Mouse (Mus musculus) gastrocnemius, adult 2 months (tissue): ENCODE results near the gene Cblc. TPM values are rescaled to one million over a fixed set of nuclear protein-coding genes. Genes with fewer than 3 reads are reported as not detected.

Source experiments
- DNase-seq: peaks from one replicate; pipeline ENCODE4 v3.0.0; 2022
- H3K27ac ChIP-seq: fragments of 200-600 bp; 2 replicates; pipeline ENCODE4 v1.8.1; 2022; ENCODE audit warnings: mild to moderate bottlenecking
- H3K4me3 ChIP-seq: fragments of 200-600 bp; 2 replicates; pipeline ENCODE4 v1.8.1; 2022; ENCODE audit warnings: mild to moderate bottlenecking, moderate library complexity
- CTCF ChIP-seq: fragments of 200-600 bp; IDR thresholded peaks from 2 replicates; pipeline ENCODE4 v1.8.1; 2022; ENCODE audit warnings: antibody characterized with exemption, mild to moderate bottlenecking, moderate library complexity
- intact Hi-C: fragments of 180-260 bp; cut with DNase I; formaldehyde crosslinking; loops from one replicate; pipeline ENCODE4 v1.15.1; 2025
- total RNA-seq, 2 experiments: library from RNA; stranded (reverse); gene quantifications; 2 replicates each; pipeline ENCODE4 v1.2.3; 2021

Gene Cblc
- total RNA-seq, 2 experiments from 2014 or later = not detected

- TF ChIP-seq CTCF = no peak
- DNase-seq = no peak
- H3K27ac ChIP-seq = 0 out of 2 replicates have a peak overlapping the region, but pooled peaks have one; percentile 82
- H3K4me3 ChIP-seq = no peak overlapping the region
- intact Hi-C loops = loop anchor here (2.0 kb wide), 1 partner anchor 19 kb away; no protein-coding TSS in a partner anchor
These were observed 33.1 kb upstream of the Cblc start for GRCm38 (mm10) chr7:19829694-19830093.

- no peak for TF ChIP-seq CTCF
- peak; percentile 63 for DNase-seq
- intact Hi-C loops = no loop called here
- Histone ChIP-seq H3K27ac (peak overlapping the region; percentile 17), H3K4me3 (no peak overlapping the region)
These were observed 30.1 kb upstream of the Cblc start for GRCm38 (mm10) chr7:19826756-19827155.

- DNase-seq = peak; percentile 94
- Histone ChIP-seq H3K4me3 (peak overlapping the region; percentile 44), H3K27ac (peak overlapping the region; percentile 86)
- intact Hi-C loops = no loop called here
- TF ChIP-seq CTCF = no peak
These were observed 27.8 kb upstream of the Cblc start for GRCm38 (mm10) chr7:19824182-19824973.

GRCm38 (mm10) chr7:19823256-19824181 lies 26.9 kb upstream of the Cblc start:
- no peak for DNase-seq
- no peak for TF ChIP-seq CTCF
- Histone ChIP-seq H3K4me3 (peak overlapping the region; percentile 79), H3K27ac (peak overlapping the region; percentile 86)
- intact Hi-C loops = no loop called here

- Histone ChIP-seq H3K4me3 (peak within 1 kb of the TSS; percentile 79), H3K27ac (peak within 1 kb of the TSS; percentile 86)
- TF ChIP-seq CTCF = no peak
- intact Hi-C loops = no loop called here
- peak; percentile 83 for DNase-seq
These were observed 26.0 kb upstream of the Cblc start, which contains the start of gene Bcl3 for GRCm38 (mm10) chr7:19822604-19823058. Bcl3 (minus strand) TSS chr7:19822770.

GRCm38 (mm10) chr7:19822193-19822592 lies 25.6 kb upstream of the Cblc start:
- H3K27ac ChIP-seq = peak overlapping the region; percentile 86
- no peak for TF ChIP-seq CTCF
- peak overlapping the region; percentile 79 for H3K4me3 ChIP-seq
- DNase-seq = peak; percentile 31
- intact Hi-C loops = no loop called here

GRCm38 (mm10) chr7:19821633-19822032 lies 25.0 kb upstream of the Cblc start:
- TF ChIP-seq CTCF = no peak
- Histone ChIP-seq H3K4me3 (peak overlapping the region; percentile 79), H3K27ac (peak overlapping the region; percentile 86)
- no peak for DNase-seq
- intact Hi-C loops = no loop called here

GRCm38 (mm10) chr7:19820347-19821048 lies 23.9 kb upstream of the Cblc start:
- H3K27ac ChIP-seq = no peak overlapping the region
- DNase-seq = no peak
- intact Hi-C loops = no loop called here
- no peak overlapping the region for H3K4me3 ChIP-seq
- peak; percentile 17; the same call in 1 of the 2 replicates for TF ChIP-seq CTCF

- no peak for TF ChIP-seq CTCF
- Histone ChIP-seq H3K4me3 (no peak overlapping the region), H3K27ac (no peak overlapping the region)
- no peak for DNase-seq
- intact Hi-C loops = no loop called here
These were observed 22.3 kb upstream of the Cblc start for GRCm38 (mm10) chr7:19818875-19819274.

- no peak overlapping the region for H3K4me3 ChIP-seq
- H3K27ac ChIP-seq = peak overlapping the region; percentile 84
- no peak for TF ChIP-seq CTCF
These were observed 21.8 kb upstream of the Cblc start for GRCm38 (mm10) chr7:19818440-19818839.

GRCm38 (mm10) chr7:19817382-19818105 lies 20.9 kb upstream of the Cblc start:
- no peak for TF ChIP-seq CTCF
- intact Hi-C loops = no loop called here
- H3K27ac ChIP-seq = peak overlapping the region; percentile 84
- peak overlapping the region; percentile 73 for H3K4me3 ChIP-seq
- peak; percentile 68 for DNase-seq

More at GRCm38 (mm10) chr7:19818440-19818839, 21.8 kb upstream of the Cblc start:
- intact Hi-C loops = no loop called here
- no peak for DNase-seq
